Mouse (Mus musculus) midbrain, embryonic 14.5 days (tissue): ENCODE measurements around the gene Gm12216. TPM values are rescaled to one million over a fixed set of nuclear protein-coding genes. Genes with fewer than 3 reads are reported as not detected.

Experiments
- ATAC-seq: fragments of 200-750 bp; cut with Nextera tagmentation; 2 replicates; pipeline ENCODE4 v1.8.0; 2017; ENCODE audit warnings: moderate number of reproducible peaks, moderate library complexity; ENCODE audit not compliant: low FRiP score, low TSS enrichment
- DNase-seq: peaks from one replicate; pipeline ENCODE4 v3.0.0-alpha.2; 2015
- H3K27ac ChIP-seq: fragments of 300-500 bp; sonication (generic); replicated peaks from 2 replicates; pipeline ENCODE4 v1.5.1; 2014; ENCODE audit warnings: mild to moderate bottlenecking, low read depth, low read length, moderate library complexity
- H3K27me3 ChIP-seq: fragments of 300-500 bp; sonication (generic); 2 replicates; pipeline ENCODE4 v1.6.1; 2014; ENCODE audit warnings: low read length, control low read depth, mixed read lengths; ENCODE audit not compliant: control insufficient read depth, insufficient read depth
- H3K36me3 ChIP-seq: fragments of 300-500 bp; sonication (generic); 2 replicates; pipeline ENCODE4 v1.6.1; 2014; ENCODE audit warnings: low read length, control low read depth; ENCODE audit not compliant: control insufficient read depth, insufficient read depth
- H3K4me1 ChIP-seq: fragments of 300-500 bp; sonication (generic); 2 replicates; pipeline ENCODE4 v1.6.1; 2014; ENCODE audit warnings: mild to moderate bottlenecking, antibody characterized with exemption, low read length, control low read depth; ENCODE audit not compliant: control insufficient read depth, insufficient read depth
- H3K4me2 ChIP-seq: fragments of 300-500 bp; sonication (generic); 2 replicates; pipeline ENCODE4 v1.6.1; 2014; ENCODE audit warnings: mild to moderate bottlenecking, low read length, moderate library complexity
- H3K4me3 ChIP-seq: fragments of 300-500 bp; sonication (generic); replicated peaks from 2 replicates; pipeline ENCODE4 v1.5.1; 2014; ENCODE audit warnings: low read depth, low read length
- H3K9ac ChIP-seq: fragments of 300-500 bp; sonication (generic); replicated peaks from 2 replicates; pipeline ENCODE4 v1.6.1; 2014; ENCODE audit warnings: mild to moderate bottlenecking, low read length, moderate library complexity
- H3K9me3 ChIP-seq: fragments of 300-500 bp; sonication (generic); 2 replicates; pipeline ENCODE4 v1.6.1; 2016; ENCODE audit warnings: low read length, control low read depth, mixed read lengths; ENCODE audit not compliant: control insufficient read depth
- WGBS: fragments of 180-500 bp; shearing (Covaris S2); extraction: QIAGEN DNeasy Blood & Tissue Kit; methylation state at CpG from one replicate; pipeline ENCODE4 v1.1.7; 2014; 5-methylcytosine and 5-hydroxymethylcytosine counted together
- microRNA-seq: library from miRNA; unstranded; fragments of <30 nt; microRNA quantifications from one replicate; pipeline ENCODE4, GENCODE M21; 2016
- polyA plus RNA-seq: library from polyadenylated mRNA; unstranded; fragments of >200 nt; fragmentation: Nextera tagmentation; extraction: Ambion mirVana; gene quantifications from 2 replicates; pipeline ENCODE4 v1.2.1, GENCODE M21; 2014

Gm12216 gene
- polyA plus RNA-seq, 1 experiment from 2014 or later, result 0.57 TPM

DNA sequence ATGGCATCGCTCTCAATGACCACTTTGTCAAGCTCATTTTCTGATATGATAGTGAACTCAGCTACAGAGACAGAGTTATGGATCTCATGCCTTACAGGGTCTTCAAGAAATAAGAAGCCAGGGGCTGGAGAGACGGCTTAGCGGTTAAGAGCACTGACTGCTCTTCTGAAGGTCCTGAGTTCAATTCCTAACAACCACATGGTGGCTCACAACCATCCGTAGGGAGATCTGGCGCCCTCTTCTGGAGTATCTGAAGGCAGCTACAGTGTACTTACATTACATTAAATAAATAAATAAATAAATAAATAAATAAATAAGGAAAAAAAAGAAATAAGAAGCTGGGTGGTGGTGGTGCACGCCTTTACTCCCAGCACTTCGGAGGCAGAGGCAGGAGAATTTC lies 125.2 kb downstream of the Gm12216 start:
- H3K9me3 ChIP-seq, result no peaks in the 10 kb centered on the region
- no peak overlapping the region for H3K4me2 ChIP-seq
- ATAC-seq (no peak), DNase-seq (peak; percentile 7)
- no peaks in the 10 kb centered on the region for H3K4me1 ChIP-seq
- no peak overlapping the region for H3K4me3 ChIP-seq
- no peaks in the 10 kb centered on the region for H3K36me3 ChIP-seq
- no peak overlapping the region for H3K9ac ChIP-seq
- H3K27ac ChIP-seq, result no peak overlapping the region
- no peaks in the 10 kb centered on the region for H3K27me3 ChIP-seq
- WGBS, result 90% methylated on average over 7 of the region's 7 CpGs

Small RNAs within 50 kb of the gene (microRNA-seq; reads per million reads assigned to microRNA genes)
- not detected for gene Mir7671

Other genes with a start within 250 kb of the Gm12216 start
- 8.8 and 10.9 TPM in 2 replicates for gene Il4, start 240.6 kb downstream of the Gm12216 start, polyA plus RNA-seq
- gene Il13, start 224.6 kb downstream of the Gm12216 start, polyA plus RNA-seq, result not detected in 2 replicates
- gene Rad50, start 151.9 kb downstream of the Gm12216 start, polyA plus RNA-seq, result 9.1 and 11.2 TPM in 2 replicates
- not detected in 2 replicates for gene Il5, start 138.5 kb downstream of the Gm12216 start, polyA plus RNA-seq
- gene Irf1, start 89.2 kb downstream of the Gm12216 start, polyA plus RNA-seq, result 1.3 and 3.5 TPM in 2 replicates
- gene Gm17334, start 86.1 kb downstream of the Gm12216 start, polyA plus RNA-seq, result 0.24 TPM in 1 of 2 replicates, not detected in the other
- gene Slc22a5, start 32.4 kb upstream of the Gm12216 start, polyA plus RNA-seq, result 8.6 and 8.8 TPM in 2 replicates
- gene Slc22a21, start 121.1 kb upstream of the Gm12216 start, polyA plus RNA-seq, result 2.3 and 2.4 TPM in 2 replicates
- gene Slc22a4, start 168.8 kb upstream of the Gm12216 start, polyA plus RNA-seq, result 2.5 TPM in 2 replicates
- 21.4 and 25.0 TPM in 2 replicates for gene Pdlim4, start 209.8 kb upstream of the Gm12216 start, polyA plus RNA-seq
- 6.5 and 10.5 TPM in 2 replicates for gene P4ha2, start 240.8 kb upstream of the Gm12216 start, polyA plus RNA-seq